Mouse (Mus musculus) layer of hippocampus, postnatal 14 days (tissue): ENCODE measurements around the gene Lrch4. TPM values are rescaled to one million over a fixed set of nuclear protein-coding genes. Genes with fewer than 3 reads are reported as not detected.
A peak's percentile ranks its signal among the peaks of the same experiment; 100 is the strongest.

Source experiments
- DNase-seq, 2 experiments: peaks; one replicate each; pipeline ENCODE4 v3.0.0; 2021 to 2022; ENCODE audit warnings: low spot score in 2 of 2, mixed read lengths in 1 of 2
- total RNA-seq, 2 experiments: library from RNA; stranded (reverse); gene quantifications; 2 replicates each; pipeline ENCODE4 v1.2.3; 2021

Gene Lrch4
- total RNA-seq, 2 experiments from 2014 or later, result 14.7 to 19.5 TPM

- DNase-seq, result no peak
These were observed 20.3 kb downstream of the Lrch4 start for GRCm38 (mm10) chr5:137649251-137649650.

- no peak for DNase-seq
These were observed 21.0 kb downstream of the Lrch4 start for GRCm38 (mm10) chr5:137649669-137650571.

- peak in 1 of 2 experiments; percentile 55 for DNase-seq
These were observed 23.6 kb downstream of the Lrch4 start for GRCm38 (mm10) chr5:137652474-137652873.

GRCm38 (mm10) chr5:137653366-137653765 is 24.4 kb downstream of the Lrch4 start:
- DNase-seq, result no peak

- DNase-seq, result no peak
These were observed 25.8 kb downstream of the Lrch4 start for GRCm38 (mm10) chr5:137654746-137655145.

GRCm38 (mm10) chr5:137656977-137657376 is 28.1 kb downstream of the Lrch4 start:
- peak; percentile 74 to 86 for DNase-seq

GRCm38 (mm10) chr5:137660064-137660688 is 31.3 kb downstream of the Lrch4 start:
- no peak for DNase-seq

- no peak for DNase-seq
These were observed 34.1 kb downstream of the Lrch4 start for GRCm38 (mm10) chr5:137663057-137663456.

GRCm38 (mm10) chr5:137668971-137669370 is 40.0 kb downstream of the Lrch4 start:
- no peak for DNase-seq

- DNase-seq, result no peak
These were observed 41.3 kb downstream of the Lrch4 start for GRCm38 (mm10) chr5:137670240-137670639.

GRCm38 (mm10) chr5:137671443-137672240 is 42.7 kb downstream of the Lrch4 start:
- DNase-seq, result no peak

GRCm38 (mm10) chr5:137672361-137672760 is 43.4 kb downstream of the Lrch4 start:
- DNase-seq, result no peak

- DNase-seq, result no peak
These were observed 44.1 kb downstream of the Lrch4 start for GRCm38 (mm10) chr5:137673015-137673414.

GRCm38 (mm10) chr5:137674786-137675185 is 45.9 kb downstream of the Lrch4 start:
- no peak for DNase-seq

- peak in 1 of 2 experiments; percentile 58 for DNase-seq
These were observed 48.9 kb downstream of the Lrch4 start for GRCm38 (mm10) chr5:137677859-137678258.

GRCm38 (mm10) chr5:137678736-137679135 is 49.8 kb downstream of the Lrch4 start:
- no peak for DNase-seq

- DNase-seq, result no peak
These were observed 50.8 kb downstream of the Lrch4 start for GRCm38 (mm10) chr5:137679726-137680125.

GRCm38 (mm10) chr5:137682526-137682925 is 53.6 kb downstream of the Lrch4 start:
- DNase-seq, result no peak

GRCm38 (mm10) chr5:137683388-137684293 is 54.7 kb downstream of the Lrch4 start:
- no peak for DNase-seq
